Mouse (Mus musculus) cerebellum, adult 9-10 months (tissue): ENCODE results near the gene Klc4.

Source experiments
- DNase-seq: peaks from one replicate; pipeline ENCODE4 v3.0.0; 2022

Klc4 gene

GRCm38 (mm10) chr17:46651755-46652547 is 6.1 kb upstream of the Klc4 start:
- DNase-seq = no peak

GRCm38 (mm10) chr17:46651292-46651691 is 5.5 kb upstream of the Klc4 start:
- DNase-seq = no peak

GRCm38 (mm10) chr17:46650232-46651031 is 4.6 kb upstream of the Klc4 start, which contains the start of gene Cul7:
Gene Cul7 (plus strand): TSS chr17:46650337.
- peak; percentile 87 for DNase-seq

GRCm38 (mm10) chr17:46649811-46650210 is 4.0 kb upstream of the Klc4 start:
- DNase-seq = no peak

GRCm38 (mm10) chr17:46648436-46648835 is 2.6 kb upstream of the Klc4 start:
- DNase-seq = no peak

GRCm38 (mm10) chr17:46647279-46647678 is 1.5 kb upstream of the Klc4 start:
- DNase-seq = no peak

- no peak for DNase-seq
These were observed 470 bp upstream of the Klc4 start for GRCm38 (mm10) chr17:46646322-46646662.

GRCm38 (mm10) chr17:46644916-46645475 is 826 bp downstream of the Klc4 start:
- DNase-seq = peak; percentile 80

GRCm38 (mm10) chr17:46644152-46644805 is 1.5 kb downstream of the Klc4 start:
- DNase-seq = no peak

- peak; percentile 42 for DNase-seq
These were observed 3.8 kb downstream of the Klc4 start for GRCm38 (mm10) chr17:46642060-46642459.

GRCm38 (mm10) chr17:46639929-46640328 is 5.9 kb downstream of the Klc4 start:
- DNase-seq = no peak

GRCm38 (mm10) chr17:46636831-46637523 is 8.8 kb downstream of the Klc4 start:
- DNase-seq = peak; percentile 89

- DNase-seq = no peak
These were observed 16.0 kb downstream of the Klc4 start for GRCm38 (mm10) chr17:46629685-46630441.

- peak; percentile 43 for DNase-seq
These were observed 16.8 kb downstream of the Klc4 start, which contains the start of gene Ptk7 for GRCm38 (mm10) chr17:46628791-46629684. Gene Ptk7 (minus strand): TSS chr17:46629504.

GRCm38 (mm10) chr17:46628471-46628790 is 17.4 kb downstream of the Klc4 start:
- peak; percentile 44 for DNase-seq

- DNase-seq = no peak
These were observed 18.4 kb downstream of the Klc4 start for GRCm38 (mm10) chr17:46627409-46627808.

- no peak for DNase-seq
These were observed 21.2 kb downstream of the Klc4 start for GRCm38 (mm10) chr17:46624598-46624997.

- no peak for DNase-seq
These were observed 21.8 kb downstream of the Klc4 start for GRCm38 (mm10) chr17:46623819-46624557.

GRCm38 (mm10) chr17:46622269-46622668 is 23.6 kb downstream of the Klc4 start:
- no peak for DNase-seq

GRCm38 (mm10) chr17:46621324-46621723 is 24.5 kb downstream of the Klc4 start:
- DNase-seq = peak; percentile 56
